Mouse (Mus musculus) heart, embryonic 16.5 days (tissue): ENCODE data around the gene Wdr13. TPM values are rescaled to one million over a fixed set of nuclear protein-coding genes. Genes with fewer than 3 reads are reported as not detected.
"Not testable (repeated sequence)": the region's sequence is repeated elsewhere in the genome, so short reads cannot be mapped to it uniquely, and the experiment has no call there.

Experiments used
- ATAC-seq: fragments of 200-750 bp; cut with Nextera tagmentation; replicated peaks from 2 replicates; pipeline ENCODE4 v1.8.0; 2017; ENCODE audit warnings: moderate number of reproducible peaks; ENCODE audit not compliant: insufficient read depth, low FRiP score; ENCODE audit errors: extremely low read depth
- H3K27ac ChIP-seq: fragments of 300-500 bp; sonication (generic); 2 replicates; pipeline ENCODE4 v1.5.1; 2014; ENCODE audit warnings: mild to moderate bottlenecking, low read length, control low read depth, moderate library complexity
- H3K27me3 ChIP-seq: fragments of 300-500 bp; sonication (generic); 2 replicates; pipeline ENCODE4 v1.6.1; 2014; ENCODE audit warnings: low read length, mixed read lengths; ENCODE audit not compliant: control insufficient read depth, insufficient read depth
- H3K36me3 ChIP-seq: fragments of 300-500 bp; sonication (generic); 2 replicates; pipeline ENCODE4 v1.6.1; 2014; ENCODE audit not compliant: control insufficient read depth, insufficient read depth
- H3K4me1 ChIP-seq: fragments of 300-500 bp; sonication (generic); 2 replicates; pipeline ENCODE4 v1.6.1; 2014; ENCODE audit warnings: low read length, mixed read lengths; ENCODE audit not compliant: control insufficient read depth, insufficient read depth
- H3K4me2 ChIP-seq: fragments of 300-500 bp; sonication (generic); 2 replicates; pipeline ENCODE4 v1.6.1; 2014; ENCODE audit warnings: low read depth, mild to moderate bottlenecking, control low read depth, low read length
- H3K4me3 ChIP-seq: fragments of 300-500 bp; sonication (generic); 2 replicates; pipeline ENCODE4 v1.5.1; 2014; ENCODE audit warnings: mild to moderate bottlenecking, control low read depth, low read length
- H3K9ac ChIP-seq: fragments of 300-500 bp; sonication (generic); 2 replicates; pipeline ENCODE4 v1.6.1; 2014; ENCODE audit warnings: low read length, control low read depth
- H3K9me3 ChIP-seq: fragments of 300-500 bp; sonication (generic); replicated peaks from 2 replicates; pipeline ENCODE4 v1.6.1; 2016; ENCODE audit warnings: low read length; ENCODE audit not compliant: control insufficient read depth
- WGBS: fragments of 180-500 bp; shearing (Covaris S2); extraction: QIAGEN DNeasy Blood & Tissue Kit; methylation state at CpG from one replicate; pipeline ENCODE4 v1.1.7; 2014; 5-methylcytosine and 5-hydroxymethylcytosine counted together
- polyA plus RNA-seq: library from polyadenylated mRNA; unstranded; fragments of >200 nt; fragmentation: Nextera tagmentation; extraction: Ambion mirVana; gene quantifications from 2 replicates; pipeline ENCODE4 v1.2.1, GENCODE M21; 2015

Gene Wdr13
- polyA plus RNA-seq, 1 experiment from 2014 or later, result 27.5 TPM

DNA sequence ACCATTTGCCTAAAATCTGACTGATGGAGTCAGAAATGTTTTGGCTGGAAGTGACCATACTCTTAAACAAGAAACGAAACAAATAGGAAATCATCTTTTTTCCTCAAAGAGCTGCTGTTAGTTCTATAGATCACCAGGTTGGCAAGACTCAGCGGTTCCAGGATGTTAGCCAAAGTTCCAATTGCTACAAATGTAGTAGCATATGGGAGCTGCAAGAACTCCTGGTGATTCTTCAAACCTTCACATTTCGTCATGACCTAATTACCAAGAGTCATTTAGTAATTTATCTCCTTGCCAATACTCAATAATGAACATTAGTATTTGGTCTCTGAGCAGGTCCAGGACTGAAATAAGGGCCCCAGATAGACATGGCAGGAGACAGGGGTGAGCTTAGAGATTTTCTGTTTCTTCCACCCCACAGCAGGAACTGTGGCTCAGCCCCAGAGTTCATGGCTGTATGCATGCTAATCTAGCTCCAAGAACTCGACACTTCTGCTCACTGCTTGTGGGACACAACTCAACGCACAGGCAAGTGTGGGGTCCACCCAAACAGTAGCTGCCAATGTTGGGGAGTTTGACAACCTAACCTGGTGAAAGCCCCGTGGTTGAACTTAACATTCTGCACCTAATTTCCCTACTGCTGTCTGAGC lies 8.7 kb downstream of the Wdr13 start:
- no peak for ATAC-seq
- 83% methylated on average over 6 of the region's 6 CpGs for WGBS
- Histone ChIP-seq H3K9me3 (no peaks in the 10 kb centered on the region), H3K27ac (no peak overlapping the region), H3K9ac (no peak overlapping the region), H3K36me3 (peaks cover 13% of the 10 kb centered on the region), H3K4me3 (no peak overlapping the region), H3K4me2 (no peak overlapping the region), H3K27me3 (no peaks in the 10 kb centered on the region), H3K4me1 (no peaks in the 10 kb centered on the region)

GRCm38 (mm10) chrX:8117264-8117663 lies 15.4 kb downstream of the Wdr13 start:
- Histone ChIP-seq H3K9ac (no peak overlapping the region), H3K4me1 (no peaks in the 10 kb centered on the region), H3K36me3 (no peaks in the 10 kb centered on the region), H3K9me3 (no peaks in the 10 kb centered on the region), H3K27ac (no peak overlapping the region), H3K4me2 (no peak overlapping the region), H3K4me3 (no peak overlapping the region), H3K27me3 (no peaks in the 10 kb centered on the region)
- no peak for ATAC-seq

DNA sequence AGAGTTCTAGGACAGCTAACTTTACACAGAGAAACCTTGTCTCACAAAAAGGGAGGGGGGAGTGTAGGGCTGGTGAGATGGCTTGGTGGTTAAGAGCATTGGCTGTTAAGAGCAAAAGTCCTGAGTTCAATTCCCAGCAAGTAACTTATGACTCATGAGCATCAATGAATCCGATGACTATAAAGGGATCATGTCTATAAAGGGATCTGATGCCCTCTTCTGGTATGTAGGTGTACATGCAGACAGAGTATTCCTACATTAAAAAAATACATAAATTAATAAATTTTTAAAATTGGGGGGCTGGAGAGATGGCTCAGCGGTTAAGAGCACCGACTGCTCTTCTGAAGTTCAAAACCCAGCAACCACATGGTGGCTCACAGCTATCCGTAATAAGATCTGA lies 17.4 kb downstream of the Wdr13 start:
- ATAC-seq, result no peak
- WGBS, result 67% methylated on average over 4 of the region's 4 CpGs
- no peaks in the 10 kb centered on the region for H3K36me3 ChIP-seq

DNA sequence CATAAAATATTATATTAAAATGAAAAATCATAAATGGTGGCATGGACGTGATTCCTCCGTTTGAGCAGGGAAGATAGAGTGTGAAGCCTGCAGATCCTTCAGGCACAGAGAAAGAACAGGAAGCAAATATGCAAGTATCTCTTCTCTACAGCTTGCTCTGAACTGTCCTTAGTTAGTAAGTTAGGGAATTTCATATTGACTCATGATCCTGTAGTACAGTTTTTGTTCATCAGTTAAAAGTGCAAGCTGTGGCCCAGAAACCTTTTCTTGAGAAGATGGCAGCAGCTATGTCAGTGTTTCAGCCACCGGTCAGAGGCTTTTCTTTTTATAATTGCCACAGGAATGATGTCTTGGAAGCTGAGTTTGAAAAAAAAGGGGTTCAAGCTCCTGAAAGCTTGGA lies 27.7 kb downstream of the Wdr13 start:
- Histone ChIP-seq H3K9ac (no peak overlapping the region), H3K27ac (no peak overlapping the region), H3K4me3 (no peak overlapping the region), H3K4me2 (no peak overlapping the region), H3K9me3 (no peaks in the 10 kb centered on the region), H3K4me1 (no peaks in the 10 kb centered on the region; the same call in 1 of the 2 replicates), H3K36me3 (no peaks in the 10 kb centered on the region), H3K27me3 (no peaks in the 10 kb centered on the region)
- no peak for ATAC-seq
- WGBS, result 88% methylated on average over 3 of the region's 3 CpGs

More for the DNA sequence above, 17.4 kb downstream of the Wdr13 start:
- Histone ChIP-seq H3K4me3 (no peak overlapping the region), H3K4me1 (no peaks in the 10 kb centered on the region), H3K9me3 (no peaks in the 10 kb centered on the region), H3K4me2 (no peak overlapping the region), H3K9ac (no peak overlapping the region), H3K27me3 (no peaks in the 10 kb centered on the region), H3K27ac (no peak overlapping the region)

DNA sequence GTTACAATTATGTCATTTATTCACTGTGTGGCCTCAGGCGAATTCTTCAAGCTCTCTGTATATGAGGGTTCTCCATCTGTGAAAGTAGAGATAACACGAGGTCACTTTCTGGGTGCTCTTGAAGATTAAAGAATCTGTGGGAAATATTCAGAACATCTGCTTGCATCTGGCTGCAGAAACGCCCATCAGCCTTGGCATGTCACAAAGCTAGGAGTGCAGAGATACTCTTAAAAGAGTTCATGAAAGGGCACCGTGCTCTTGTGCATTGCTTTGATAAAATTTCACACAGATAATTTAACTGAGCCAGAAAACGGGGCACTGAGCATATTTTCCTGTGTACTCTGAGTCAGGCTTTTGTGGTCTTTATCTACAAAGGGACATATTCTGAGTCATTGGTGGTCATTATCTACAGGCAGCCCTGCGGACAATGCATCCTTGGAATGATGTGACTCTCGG lies 30.5 kb downstream of the Wdr13 start:
- H3K27me3 ChIP-seq, result no peaks in the 10 kb centered on the region
- 35% methylated on average over 7 of the region's 7 CpGs for WGBS

DNA sequence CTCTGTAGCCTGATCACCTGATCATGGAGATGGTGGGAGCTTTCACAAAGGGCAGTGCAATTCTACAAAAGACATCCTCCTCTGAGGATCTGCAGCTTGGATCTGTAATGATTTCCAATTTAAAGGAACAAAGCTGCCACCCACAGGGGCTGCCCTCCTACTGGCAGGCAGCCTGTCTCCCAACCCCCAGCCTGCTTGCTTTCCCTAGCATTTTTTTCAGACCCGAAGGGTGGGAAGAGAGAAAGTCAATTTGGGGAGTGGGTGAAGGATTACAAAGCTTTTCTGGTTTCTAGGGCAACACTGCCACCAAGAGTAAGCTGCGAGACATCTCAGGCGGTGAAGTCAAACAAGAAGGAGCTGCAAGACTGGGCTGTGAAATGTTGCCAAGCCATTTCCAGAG lies 31.7 kb downstream of the Wdr13 start:
- no peaks in the 10 kb centered on the region for H3K36me3 ChIP-seq
- no peaks in the 10 kb centered on the region for H3K9me3 ChIP-seq
- H3K27ac ChIP-seq, result no peak overlapping the region
- no peaks in the 10 kb centered on the region for H3K27me3 ChIP-seq
- 25% methylated on average over 3 of the region's 3 CpGs for WGBS
- no peak overlapping the region for H3K4me3 ChIP-seq
- no peak overlapping the region for H3K9ac ChIP-seq
- H3K4me1 ChIP-seq, result no peaks in the 10 kb centered on the region; the same call in 1 of the 2 replicates
- no peak overlapping the region for H3K4me2 ChIP-seq
- no peak for ATAC-seq

More for the DNA sequence above, 30.5 kb downstream of the Wdr13 start:
- no peak overlapping the region for H3K4me2 ChIP-seq
- no peaks in the 10 kb centered on the region for H3K9me3 ChIP-seq
- no peaks in the 10 kb centered on the region; the same call in 1 of the 2 replicates for H3K4me1 ChIP-seq
- no peak overlapping the region for H3K4me3 ChIP-seq
- no peak overlapping the region for H3K27ac ChIP-seq
- H3K36me3 ChIP-seq, result no peaks in the 10 kb centered on the region
- ATAC-seq, result no peak
- no peak overlapping the region for H3K9ac ChIP-seq

DNA sequence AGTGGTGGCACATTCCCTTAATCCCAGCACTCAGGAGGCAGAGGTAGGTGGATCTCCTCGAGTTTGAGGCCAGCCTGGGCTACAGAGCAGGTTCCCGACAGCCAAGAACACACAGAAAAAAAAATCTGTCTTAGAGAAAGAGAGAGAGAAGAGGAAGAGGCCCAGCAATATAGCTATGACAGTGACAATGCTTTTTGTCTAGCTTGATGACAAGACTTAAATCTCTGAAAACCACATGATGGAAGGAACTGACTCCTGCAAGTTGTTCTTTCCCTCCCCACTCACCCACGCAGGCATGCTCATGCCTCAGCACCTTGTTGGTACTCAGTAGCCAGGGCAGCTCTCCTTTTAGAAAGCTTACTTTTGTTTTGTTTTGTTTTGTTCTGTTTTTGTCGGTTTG lies 33.3 kb downstream of the Wdr13 start:
- H3K4me2 ChIP-seq, result no peak overlapping the region
- ATAC-seq, result no peak
- no peak overlapping the region for H3K9ac ChIP-seq
- H3K27ac ChIP-seq, result no peak overlapping the region
- no peak overlapping the region for H3K4me3 ChIP-seq
- no peaks in the 10 kb centered on the region for H3K9me3 ChIP-seq
- no peaks in the 10 kb centered on the region for H3K27me3 ChIP-seq
- whole genome bisulfite sequencing, result 49% methylated on average over 4 of the region's 4 CpGs
- no peaks in the 10 kb centered on the region for H3K36me3 ChIP-seq
- H3K4me1 ChIP-seq, result no peaks in the 10 kb centered on the region; the same call in 1 of the 2 replicates

DNA sequence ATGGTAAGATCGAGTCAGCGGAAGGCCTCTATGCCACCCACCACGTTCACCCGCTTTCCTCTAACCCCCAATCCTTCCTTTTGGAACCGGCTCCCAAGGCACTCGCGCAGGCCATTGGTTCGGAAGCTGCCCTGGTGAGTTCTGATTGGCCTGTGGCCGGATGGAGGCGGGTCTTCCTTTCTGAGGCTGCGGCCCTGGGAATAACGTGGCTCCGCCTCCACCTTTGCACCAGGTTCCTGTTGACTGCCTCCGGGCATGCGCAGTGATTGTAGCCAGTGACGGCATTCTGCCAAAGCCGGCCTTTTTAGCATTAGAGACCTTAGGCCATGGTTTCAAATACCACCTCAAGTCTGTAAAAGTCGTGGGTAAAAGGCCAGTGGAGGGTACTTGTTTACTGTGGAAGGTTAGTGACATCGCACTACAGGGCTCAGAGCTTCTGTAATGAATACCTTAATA lies 35.9 kb downstream of the Wdr13 start:
- peak overlapping the region; percentile 57; the same call in 1 of the 2 replicates for H3K9ac ChIP-seq
- 13% methylated on average over 19 of the region's 19 CpGs for WGBS
- no peaks in the 10 kb centered on the region; the same call in 1 of the 2 replicates for H3K4me1 ChIP-seq

GRCm38 (mm10) chrX:8096068-8096786 lies 36.5 kb downstream of the Wdr13 start:
- H3K36me3 ChIP-seq, H3K27me3 ChIP-seq, H3K9me3 ChIP-seq, H3K4me1 ChIP-seq, H3K27ac ChIP-seq: not testable (repeated sequence)
- ATAC-seq, result peak; percentile 93
- H3K4me2 ChIP-seq, result peak overlapping the region; percentile 57
- 0 out of 2 replicates have a peak overlapping the region, but pooled peaks have one; percentile 3 for H3K9ac ChIP-seq
- peak overlapping the region; percentile 45 for H3K4me3 ChIP-seq
- 19% methylated on average over 8 of the region's 48 CpGs for whole genome bisulfite sequencing

More for the DNA sequence above, 35.9 kb downstream of the Wdr13 start:
- Histone ChIP-seq H3K4me2 (peak overlapping the region; percentile 62), H3K9me3 (no peaks in the 10 kb centered on the region), H3K27ac (peak overlapping the region; percentile 58; the same call in 1 of the 2 replicates), H3K36me3 (no peaks in the 10 kb centered on the region), H3K4me3 (peak overlapping the region; percentile 47), H3K27me3 (no peaks in the 10 kb centered on the region)
- ATAC-seq, result peak; percentile 98
